Mouse (Mus musculus) neural tube, embryonic 13.5 days (tissue): Measurements from ENCODE around the gene 4933402J07Rik. TPM values are rescaled to one million over a fixed set of nuclear protein-coding genes. Genes with fewer than 3 reads are reported as not detected.

ENCODE experiments used
- ATAC-seq: fragments of 200-750 bp; cut with Nextera tagmentation; 2 replicates; pipeline ENCODE4 v1.8.0; 2017; ENCODE audit warnings: low read depth, mild to moderate bottlenecking, moderate TSS enrichment, moderate library complexity
- H3K27ac ChIP-seq: fragments of 300-500 bp; sonication (generic); replicated peaks from 2 replicates; pipeline ENCODE4 v1.5.1; 2015; ENCODE audit warnings: moderate library complexity, mild to moderate bottlenecking, inconsistent platforms
- H3K27me3 ChIP-seq: fragments of 300-500 bp; sonication (generic); 2 replicates; pipeline ENCODE4 v1.6.1; 2015; ENCODE audit warnings: mild to moderate bottlenecking, inconsistent platforms
- H3K36me3 ChIP-seq: fragments of 300-500 bp; sonication (generic); 2 replicates; pipeline ENCODE4 v1.6.1; 2015; ENCODE audit warnings: mild to moderate bottlenecking, inconsistent platforms
- H3K4me1 ChIP-seq: fragments of 300-500 bp; sonication (generic); replicated peaks from 2 replicates; pipeline ENCODE4 v1.6.1; 2015; ENCODE audit warnings: inconsistent platforms
- H3K4me2 ChIP-seq: fragments of 300-500 bp; sonication (generic); 2 replicates; pipeline ENCODE4 v1.6.1; 2015; ENCODE audit warnings: inconsistent platforms, mild to moderate bottlenecking, moderate library complexity
- H3K4me3 ChIP-seq: fragments of 300-500 bp; sonication (generic); 2 replicates; pipeline ENCODE4 v1.5.1; 2015; ENCODE audit warnings: mild to moderate bottlenecking, inconsistent platforms
- H3K9ac ChIP-seq: fragments of 300-500 bp; sonication (generic); 2 replicates; pipeline ENCODE4 v1.6.1; 2015; ENCODE audit warnings: moderate library complexity, mild to moderate bottlenecking, inconsistent platforms
- H3K9me3 ChIP-seq: fragments of 300-500 bp; sonication (generic); 2 replicates; pipeline ENCODE4 v1.6.1; 2016; ENCODE audit warnings: inconsistent platforms
- WGBS: fragments of 180-500 bp; shearing (Covaris S2); methylation state at CpG from one replicate; pipeline ENCODE4 v1.1.7; 2015; 5-methylcytosine and 5-hydroxymethylcytosine counted together
- polyA plus RNA-seq: library from polyadenylated mRNA; unstranded; fragments of >200 nt; fragmentation: Nextera tagmentation; extraction: Ambion mirVana; gene quantifications from 2 replicates; pipeline ENCODE4 v1.2.1, GENCODE M21; 2015

Gene 4933402J07Rik
- not detected in 2 replicates for polyA plus RNA-seq

DNA sequence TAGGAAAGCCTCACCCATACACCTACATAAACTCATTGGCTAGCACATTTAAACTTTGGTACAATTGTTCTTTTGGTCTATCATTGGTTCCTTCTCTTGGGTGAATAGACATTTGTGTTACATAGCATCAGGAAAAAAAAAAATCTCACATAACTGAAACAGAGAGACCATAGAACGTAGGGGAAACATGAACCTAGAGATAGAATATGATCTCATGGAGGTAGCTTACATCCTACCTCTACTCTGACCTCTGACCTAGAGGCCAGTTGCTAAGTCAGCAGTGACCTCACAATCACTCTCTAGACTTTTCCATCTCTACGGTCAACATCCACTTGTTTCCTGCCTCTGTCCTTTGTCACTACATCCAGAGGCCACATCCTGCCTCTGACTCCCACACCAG lies at the start of gene 4933402J07Rik:
4933402J07Rik (plus strand) TSS at position 301 of the 400 bp plus-strand sequence.
- Histone ChIP-seq H3K4me1 (no peaks in the 10 kb centered on the region), H3K27me3 (no peaks in the 10 kb centered on the region), H3K36me3 (no peaks in the 10 kb centered on the region), H3K9ac (no peak within 1 kb of the TSS), H3K27ac (no peak within 1 kb of the TSS), H3K4me2 (no peak within 1 kb of the TSS), H3K4me3 (no peak within 1 kb of the TSS), H3K9me3 (no peaks in the 10 kb centered on the region)
- 87% methylated on average over 2 of the region's 2 CpGs for WGBS
- ATAC-seq = no peak

DNA sequence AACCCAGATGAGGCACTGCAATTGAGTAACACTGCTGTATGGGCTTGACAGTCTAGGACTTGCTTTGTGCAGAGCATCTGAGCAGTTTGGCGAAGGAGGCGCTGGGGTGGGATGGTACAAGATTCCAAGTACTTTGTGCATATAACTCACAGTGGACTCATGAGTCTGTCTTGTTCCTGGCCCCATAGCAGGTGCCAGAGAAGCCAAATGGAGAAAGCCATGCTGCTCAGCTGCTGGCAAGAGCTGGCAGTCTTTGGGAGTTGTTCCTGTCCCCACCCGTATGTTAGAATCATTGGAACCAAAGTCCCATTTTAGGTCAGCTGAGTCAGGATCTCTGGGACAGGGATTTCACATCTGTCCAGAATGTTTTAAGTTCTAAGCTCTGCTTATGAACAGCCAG lies 46.5 kb upstream of the 4933402J07Rik start:
- Histone ChIP-seq H3K4me2 (no peak overlapping the region), H3K9me3 (no peaks in the 10 kb centered on the region), H3K9ac (no peak overlapping the region), H3K36me3 (no peaks in the 10 kb centered on the region), H3K27me3 (no peaks in the 10 kb centered on the region), H3K27ac (no peak overlapping the region), H3K4me1 (peaks cover 16% of the 10 kb centered on the region; the same call in 1 of the 2 replicates), H3K4me3 (no peak overlapping the region)
- 96% methylated on average over 3 of the region's 3 CpGs for WGBS
- no peak for ATAC-seq

DNA sequence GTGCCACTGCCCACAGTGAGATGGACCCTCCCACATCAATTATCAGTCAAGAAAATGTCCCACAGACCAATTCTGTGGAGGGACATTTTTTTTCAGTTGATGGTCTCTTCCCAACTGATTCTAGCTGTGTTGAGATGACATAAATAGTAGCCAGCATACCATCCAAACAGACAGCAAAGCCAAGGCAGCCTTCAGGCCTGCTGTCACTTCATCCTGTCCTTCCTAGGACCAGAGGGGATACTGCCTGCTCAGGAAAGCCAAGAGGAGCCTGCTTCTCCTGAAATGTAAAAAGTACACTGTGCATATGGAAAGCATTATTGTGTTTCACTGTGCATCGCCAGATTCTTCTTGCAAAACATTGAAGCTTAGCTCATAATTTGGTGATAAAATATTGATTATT lies 38.6 kb upstream of the 4933402J07Rik start:
- Histone ChIP-seq H3K27ac (no peak overlapping the region), H3K9ac (no peak overlapping the region), H3K36me3 (peaks cover 4% of the 10 kb centered on the region; the same call in 1 of the 2 replicates), H3K4me3 (no peak overlapping the region), H3K4me1 (no peaks in the 10 kb centered on the region), H3K27me3 (no peaks in the 10 kb centered on the region), H3K4me2 (no peak overlapping the region), H3K9me3 (no peaks in the 10 kb centered on the region)
- no peak for ATAC-seq
- WGBS = 86% methylated on average over 1 of the region's 1 CpGs

DNA sequence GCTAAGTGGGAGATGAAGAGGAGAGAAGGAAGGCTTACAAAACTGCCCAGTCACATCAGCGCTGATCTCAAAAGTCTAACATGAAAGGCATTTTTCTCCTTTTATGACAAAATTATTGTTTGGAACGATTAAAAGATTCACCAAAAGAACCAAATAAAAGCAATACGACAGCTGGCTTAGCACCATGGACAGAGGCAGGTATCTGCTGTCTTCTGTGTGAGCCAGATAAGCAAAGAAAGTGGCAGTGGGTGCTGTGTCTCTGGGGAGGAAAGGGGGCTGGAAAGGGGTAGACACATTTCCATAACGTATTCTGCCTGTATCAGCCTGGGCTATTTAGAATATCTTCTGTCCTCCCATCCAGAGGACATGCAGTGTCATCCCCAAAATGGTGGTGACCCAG lies 32.5 kb upstream of the 4933402J07Rik start:
- Histone ChIP-seq H3K4me3 (no peak overlapping the region), H3K9me3 (no peaks in the 10 kb centered on the region), H3K27ac (no peak overlapping the region), H3K27me3 (no peaks in the 10 kb centered on the region), H3K36me3 (peaks cover 4% of the 10 kb centered on the region; the same call in 1 of the 2 replicates), H3K9ac (no peak overlapping the region), H3K4me1 (peaks cover 9% of the 10 kb centered on the region; the same call in 1 of the 2 replicates), H3K4me2 (no peak overlapping the region)
- WGBS = 72% methylated on average over 4 of the region's 4 CpGs
- no peak for ATAC-seq

DNA sequence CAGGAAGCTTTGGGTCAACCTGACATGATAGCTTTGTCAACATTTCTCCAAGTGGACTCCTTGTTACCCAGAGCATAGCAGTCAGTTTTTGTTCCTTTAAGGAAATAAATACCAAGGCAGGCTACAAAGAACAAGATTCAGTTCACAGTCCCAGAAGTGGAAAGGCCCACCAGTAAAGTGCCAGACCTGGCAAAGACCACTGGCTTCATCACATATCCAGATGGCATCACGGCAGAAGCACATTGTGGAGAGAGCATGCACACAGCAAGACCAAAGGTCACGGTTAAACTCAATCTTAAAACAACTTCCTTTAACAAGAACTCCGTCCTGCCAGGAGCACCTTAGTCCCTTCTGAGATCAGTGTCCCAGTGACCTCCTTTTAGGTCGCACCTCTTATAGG lies 30.2 kb upstream of the 4933402J07Rik start:
- no peak overlapping the region for H3K4me3 ChIP-seq
- no peaks in the 10 kb centered on the region for H3K27me3 ChIP-seq
- no peaks in the 10 kb centered on the region for H3K36me3 ChIP-seq
- H3K27ac ChIP-seq = no peak overlapping the region
- no peak for ATAC-seq
- no peak overlapping the region for H3K4me2 ChIP-seq
- H3K9ac ChIP-seq = no peak overlapping the region
- peaks cover 14% of the 10 kb centered on the region; the same call in 1 of the 2 replicates for H3K4me1 ChIP-seq
- WGBS = 81% methylated on average over 4 of the region's 4 CpGs
- H3K9me3 ChIP-seq = no peaks in the 10 kb centered on the region

DNA sequence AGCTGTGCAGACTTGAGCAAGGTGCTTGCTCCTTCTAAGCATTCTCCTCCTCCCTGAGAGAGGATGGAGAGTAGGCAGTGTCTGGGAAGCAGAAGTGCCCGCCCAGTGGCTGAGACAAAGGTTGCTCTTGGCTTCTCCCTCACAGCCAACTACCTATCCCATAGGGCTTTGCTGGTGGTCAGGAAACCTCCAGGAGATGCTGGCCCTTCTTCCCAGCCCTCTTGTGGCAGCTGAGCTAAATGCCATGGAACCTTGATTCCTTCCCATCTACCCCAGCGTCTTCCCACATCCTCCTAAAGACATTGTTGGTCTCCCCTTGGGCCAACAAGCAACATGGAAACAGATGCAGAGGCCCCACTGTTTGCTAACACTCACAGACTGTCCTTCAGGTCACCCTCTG lies 28.8 kb upstream of the 4933402J07Rik start:
- 44% methylated on average over 2 of the region's 2 CpGs for WGBS
- Histone ChIP-seq H3K4me1 (peaks cover 18% of the 10 kb centered on the region), H3K27me3 (no peaks in the 10 kb centered on the region), H3K4me3 (no peak overlapping the region), H3K36me3 (no peaks in the 10 kb centered on the region), H3K4me2 (no peak overlapping the region), H3K9me3 (no peaks in the 10 kb centered on the region), H3K27ac (no peak overlapping the region), H3K9ac (no peak overlapping the region)
- no peak for ATAC-seq

DNA sequence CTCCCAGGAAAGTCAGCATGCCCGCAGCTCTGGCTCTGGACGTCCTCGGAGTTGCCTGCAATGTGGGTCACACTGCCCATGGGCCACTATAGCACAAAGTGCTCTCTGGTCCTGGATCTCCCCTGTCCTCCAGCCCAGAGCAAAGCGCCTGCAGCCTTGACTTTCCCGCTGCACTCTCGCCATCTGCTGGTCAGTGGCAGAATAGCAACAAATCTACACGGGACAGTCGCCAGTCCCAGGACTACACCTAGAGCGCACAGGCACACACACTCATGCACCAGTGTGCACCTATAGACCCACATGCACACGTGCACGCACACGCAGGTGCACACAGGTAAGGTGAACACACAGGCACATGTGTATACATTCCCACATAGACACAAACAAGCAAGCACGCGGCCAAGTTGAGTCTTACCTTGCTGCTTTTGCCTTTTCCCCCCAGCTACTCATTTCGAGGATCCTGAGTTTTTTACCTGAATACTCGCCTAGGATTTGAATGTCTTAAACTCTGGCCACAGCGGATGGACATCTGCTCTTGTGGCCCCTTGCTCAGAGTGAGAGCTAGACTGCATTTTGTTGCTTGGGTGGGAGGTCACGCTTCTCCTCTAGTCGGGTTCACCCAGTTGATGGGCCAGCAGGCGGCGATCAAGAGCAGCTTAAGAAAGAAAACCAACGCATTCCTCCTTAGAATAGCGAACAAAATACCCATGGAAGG lies 26.9 kb upstream of the 4933402J07Rik start:
- Histone ChIP-seq H3K27me3 (no peaks in the 10 kb centered on the region; the same call in 1 of the 2 replicates), H3K9ac (no peak overlapping the region), H3K9me3 (no peaks in the 10 kb centered on the region), H3K4me2 (peak overlapping the region; percentile 41), H3K27ac (no peak overlapping the region), H3K4me1 (peaks cover 27% of the 10 kb centered on the region), H3K4me3 (0 out of 2 replicates have a peak overlapping the region, but pooled peaks have one; percentile 8), H3K36me3 (no peaks in the 10 kb centered on the region)
- WGBS = 7% methylated on average over 23 of the region's 23 CpGs
- peak; percentile 68 for ATAC-seq

DNA sequence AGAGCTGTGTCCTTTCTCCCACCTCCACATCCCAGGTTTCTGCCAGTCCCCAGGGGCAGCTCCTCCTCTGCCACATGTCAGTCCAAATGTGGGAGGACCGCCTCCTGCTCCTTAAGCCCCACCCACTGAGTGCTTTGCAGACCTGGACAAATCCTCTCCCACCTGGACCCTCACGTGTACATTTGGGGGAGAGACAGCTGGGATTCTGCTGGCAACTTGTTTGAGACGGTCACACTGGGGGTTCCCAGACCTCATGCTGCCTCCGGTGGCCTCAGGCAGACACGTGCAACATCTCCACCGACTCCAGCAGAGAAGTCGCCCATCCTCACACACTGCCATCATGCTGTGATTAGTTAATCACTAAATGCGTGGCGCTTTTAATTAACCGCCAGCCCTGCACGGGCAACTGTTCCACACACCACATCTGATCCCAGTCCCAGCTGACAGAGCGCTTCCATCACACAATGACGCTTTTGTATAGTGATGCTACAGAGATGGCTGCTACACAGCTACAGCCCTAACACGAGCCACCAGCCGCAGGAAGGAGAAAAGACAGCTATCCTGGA lies 23.7 kb upstream of the 4933402J07Rik start:
- H3K9me3 ChIP-seq = no peaks in the 10 kb centered on the region
- H3K36me3 ChIP-seq = no peaks in the 10 kb centered on the region
- no peak overlapping the region for H3K9ac ChIP-seq
- 11% methylated on average over 15 of the region's 15 CpGs for WGBS
- peak overlapping the region; percentile 46 for H3K4me2 ChIP-seq
- no peaks in the 10 kb centered on the region; the same call in 1 of the 2 replicates for H3K27me3 ChIP-seq
- ATAC-seq = peak; percentile 77
- peak overlapping the region; percentile 15; the same call in 1 of the 2 replicates for H3K4me3 ChIP-seq
- H3K27ac ChIP-seq = no peak overlapping the region; the same call in 1 of the 2 replicates
- H3K4me1 ChIP-seq = peaks cover 21% of the 10 kb centered on the region

DNA sequence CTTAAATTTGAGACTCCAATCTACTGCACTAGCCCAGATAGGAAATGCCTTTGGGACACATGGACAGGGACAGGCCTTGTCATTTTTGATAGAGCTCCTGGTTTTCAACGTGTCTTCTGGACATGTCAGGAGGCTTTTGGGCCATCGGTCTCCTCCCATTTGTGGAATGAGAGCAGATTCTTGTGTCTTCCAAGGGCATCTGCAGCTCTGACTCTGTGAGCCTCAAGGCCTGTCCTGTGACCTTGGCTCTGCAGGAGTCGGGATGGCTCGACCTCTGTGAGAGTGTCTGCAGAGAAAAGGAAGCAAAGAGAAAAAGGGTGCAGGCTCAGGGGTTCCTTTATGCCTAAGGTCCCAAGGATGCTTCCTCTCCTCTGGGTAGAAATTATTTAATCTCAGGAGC lies 13.8 kb upstream of the 4933402J07Rik start:
- Histone ChIP-seq H3K36me3 (no peaks in the 10 kb centered on the region), H3K4me2 (no peak overlapping the region), H3K9me3 (no peaks in the 10 kb centered on the region), H3K27me3 (no peaks in the 10 kb centered on the region), H3K9ac (no peak overlapping the region), H3K4me1 (no peaks in the 10 kb centered on the region), H3K27ac (no peak overlapping the region), H3K4me3 (no peak overlapping the region)
- no peak for ATAC-seq
- 79% methylated on average over 4 of the region's 4 CpGs for WGBS

DNA sequence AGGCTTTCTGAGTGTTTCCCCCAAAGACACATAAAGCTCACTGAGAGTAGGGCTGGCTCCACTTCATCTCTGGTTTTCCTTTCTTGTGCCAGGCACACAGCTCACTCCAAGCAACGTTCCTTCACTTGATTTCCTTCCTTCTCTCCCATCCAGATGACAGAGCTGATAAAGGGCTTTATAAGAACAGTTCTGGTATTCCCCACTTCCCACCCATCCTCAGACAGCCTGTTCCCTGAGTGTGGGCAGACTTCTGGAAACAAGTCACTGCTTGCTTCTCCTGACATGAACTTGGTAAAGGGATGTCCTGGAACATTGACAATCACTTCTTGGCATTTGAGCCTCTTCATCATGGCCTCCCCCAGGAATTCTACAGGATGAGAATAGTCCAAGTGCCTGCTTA lies 10.9 kb upstream of the 4933402J07Rik start:
- Histone ChIP-seq H3K9me3 (no peaks in the 10 kb centered on the region), H3K4me1 (no peaks in the 10 kb centered on the region), H3K9ac (no peak overlapping the region), H3K36me3 (no peaks in the 10 kb centered on the region), H3K27ac (no peak overlapping the region), H3K4me3 (no peak overlapping the region), H3K27me3 (no peaks in the 10 kb centered on the region), H3K4me2 (no peak overlapping the region)
- 59% methylated on average over 1 of the region's 1 CpGs for WGBS
- no peak for ATAC-seq

DNA sequence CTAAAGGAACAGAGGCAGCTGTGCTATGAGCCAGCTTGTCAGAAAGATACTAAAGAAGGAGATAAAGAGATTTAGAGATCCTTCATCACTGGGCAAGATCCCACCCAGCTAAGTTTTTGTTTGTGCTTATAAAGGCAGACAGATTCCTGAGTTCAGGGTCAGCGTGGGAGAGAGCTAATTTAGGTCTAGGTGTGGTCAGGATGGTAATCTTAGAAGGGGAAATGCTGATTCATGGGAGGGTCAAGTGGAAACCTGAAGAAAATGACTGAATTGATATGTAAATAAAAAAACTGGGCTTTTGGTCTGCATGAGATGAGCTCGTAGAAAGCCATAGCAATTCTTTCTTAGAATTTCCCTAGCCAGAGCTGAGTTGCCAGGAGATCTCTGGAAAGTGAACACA lies 2.9 kb upstream of the 4933402J07Rik start:
- H3K4me3 ChIP-seq = no peak overlapping the region
- H3K4me1 ChIP-seq = no peaks in the 10 kb centered on the region
- no peaks in the 10 kb centered on the region for H3K36me3 ChIP-seq
- H3K27ac ChIP-seq = no peak overlapping the region
- no peaks in the 10 kb centered on the region for H3K27me3 ChIP-seq
- no peaks in the 10 kb centered on the region for H3K9me3 ChIP-seq
- WGBS = 71% methylated on average over 2 of the region's 2 CpGs
- no peak overlapping the region for H3K9ac ChIP-seq
- no peak for ATAC-seq
- H3K4me2 ChIP-seq = no peak overlapping the region

DNA sequence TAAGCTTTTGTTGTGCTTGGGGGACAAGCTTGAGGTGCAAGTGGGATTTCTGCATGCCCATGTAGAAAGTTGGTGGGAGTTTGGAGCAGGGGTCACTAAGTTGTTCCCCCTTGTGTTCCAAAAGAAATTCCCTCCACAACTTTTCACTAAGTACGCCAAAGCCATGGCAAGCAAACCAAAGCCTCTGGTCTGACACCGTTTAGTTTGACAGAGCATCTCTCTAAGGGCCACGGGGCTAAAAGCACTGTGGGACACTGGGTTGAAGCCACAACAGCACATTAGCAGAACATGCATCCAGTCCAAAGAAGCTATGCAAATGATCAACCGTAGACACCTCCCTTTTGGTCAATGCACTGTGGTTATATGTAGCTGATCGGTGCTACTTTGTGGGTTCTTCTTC lies 5.5 kb downstream of the 4933402J07Rik start:
- H3K9me3 ChIP-seq = no peaks in the 10 kb centered on the region
- peaks cover 12% of the 10 kb centered on the region for H3K4me1 ChIP-seq
- no peak overlapping the region for H3K4me2 ChIP-seq
- H3K9ac ChIP-seq = no peak overlapping the region
- 83% methylated on average over 5 of the region's 5 CpGs for WGBS
- no peaks in the 10 kb centered on the region for H3K36me3 ChIP-seq
- ATAC-seq = no peak
- no peaks in the 10 kb centered on the region for H3K27me3 ChIP-seq
- no peak overlapping the region for H3K27ac ChIP-seq
- H3K4me3 ChIP-seq = no peak overlapping the region
